In genomic region chr12:8287970-8288369, GRCm38 (mm10) we compare ENCODE assay signal across 14 mouse cellular contexts. TPM values are rescaled to one million over a fixed set of nuclear protein-coding genes. Genes with fewer than 3 reads are reported as not detected.
DNase-seq lines count a peak whose midpoint lies in the region; ATAC-seq and TF ChIP-seq lines count a peak whose summit lies in the region.
"Had no signal": no experiment of that assay in that cellular context is flagged by ENCODE, and none has a peak within 500 bp of the region (broad histone marks: within the 10 kb centered on the region; RNA-seq: fewer than 3 reads in every experiment).

No protein-coding gene starts in this region.

- H3K4me2 ChIP-seq in liver, embryonic 11.5 days, result no peak overlapping the region
- no peak overlapping the region for H3K4me2 ChIP-seq in midbrain, embryonic 13.5 days (replicated peaks)
- H3K4me2 ChIP-seq: intestine, embryonic 15.5 days; lung, embryonic 15.5 days had no signal

- H3K27me3 ChIP-seq in liver, adult 2 months (ENCODE audit: control insufficient read depth, insufficient read depth, low read length), result no peaks in the 10 kb centered on the region
- H3K27me3 ChIP-seq in liver, embryonic 11.5 days (replicated peaks; ENCODE audit: control insufficient read depth, insufficient read depth, low read length), result no peaks in the 10 kb centered on the region; the same call in 1 of the 2 replicates
- no peaks in the 10 kb centered on the region for H3K27me3 ChIP-seq in MEL (ENCODE audit: control insufficient read depth in 1 of 2, insufficient read depth in 2 of 2, low read length in 2 of 2)
- H3K27me3 ChIP-seq in midbrain, embryonic 13.5 days, result no peaks in the 10 kb centered on the region; the same call in 1 of the 2 replicates
- H3K27me3 ChIP-seq: intestine, embryonic 15.5 days; lung, embryonic 15.5 days had no signal

- ATAC-seq in liver, embryonic 11.5 days (replicated peaks; ENCODE audit: low FRiP score), result no peak
- no peak for ATAC-seq in midbrain, embryonic 13.5 days
- ATAC-seq: intestine, embryonic 15.5 days had no signal

- no peaks in the 10 kb centered on the region for H3K79me2 ChIP-seq in liver, adult 2 months (ENCODE audit: control insufficient read depth, insufficient read depth, low read length)
- H3K79me2 ChIP-seq in MEL (ENCODE audit: control insufficient read depth, insufficient read depth, low read length, poor library complexity), result no peaks in the 10 kb centered on the region

- no peak for TF ChIP-seq EP300 in MEL (IDR thresholded peaks at IDR 0.05; ENCODE audit: low read depth in 1 of 2, low read length in 2 of 2)

- no peak overlapping the region for H3K9ac ChIP-seq in liver, adult 2 months (ENCODE audit: low read depth, low read length)
- no peak overlapping the region for H3K9ac ChIP-seq in liver, embryonic 11.5 days (ENCODE audit: low read depth, low read length)
- H3K9ac ChIP-seq in MEL (ENCODE audit: control insufficient read depth, low read depth, low read length, poor library complexity, severe bottlenecking), result no peak overlapping the region
- no peak overlapping the region for H3K9ac ChIP-seq in midbrain, embryonic 13.5 days (replicated peaks)
- H3K9ac ChIP-seq: intestine, embryonic 15.5 days; lung, embryonic 15.5 days had no signal

- TF ChIP-seq POLR2A in liver, adult 2 months (IDR thresholded peaks at IDR 0.05; ENCODE audit: extremely low read depth, insufficient read depth, low read length), result no peak
- no peak for TF ChIP-seq POLR2A in MEL (IDR thresholded peaks at IDR 0.05; ENCODE audit: control insufficient read depth in 1 of 2, insufficient read depth in 1 of 2, low read depth in 1 of 2, low read length in 2 of 2, poor library complexity in 1 of 2)

- no peak overlapping the region for H3K27ac ChIP-seq in gastrocnemius, adult 2 months
- H3K27ac ChIP-seq in liver, adult 2 months (replicated peaks; ENCODE audit: insufficient read depth, low read depth, low read length), result no peak overlapping the region
- no peak overlapping the region for H3K27ac ChIP-seq in liver, embryonic 11.5 days (ENCODE audit: low read depth, low read length)
- H3K27ac ChIP-seq in MEL (ENCODE audit: control insufficient read depth, low read depth, low read length), result no peak overlapping the region
- H3K27ac ChIP-seq in midbrain, embryonic 13.5 days, result no peak overlapping the region
- H3K27ac ChIP-seq: intestine, embryonic 15.5 days; lung, embryonic 15.5 days had no signal

- H3K9me3 ChIP-seq in liver, embryonic 11.5 days (ENCODE audit: control insufficient read depth, low read length), result no peaks in the 10 kb centered on the region
- no peaks in the 10 kb centered on the region for H3K9me3 ChIP-seq in MEL (replicated peaks; ENCODE audit: insufficient read depth, low read length)
- no peaks in the 10 kb centered on the region for H3K9me3 ChIP-seq in midbrain, embryonic 13.5 days
- H3K9me3 ChIP-seq: intestine, embryonic 15.5 days; lung, embryonic 15.5 days had no signal

- no peak overlapping the region for H3K4me3 ChIP-seq in gastrocnemius, adult 2 months
- no peak overlapping the region for H3K4me3 ChIP-seq in liver, adult 2 months (ENCODE audit: insufficient read depth, low read depth, low read length)
- no peak overlapping the region for H3K4me3 ChIP-seq in liver, embryonic 11.5 days (ENCODE audit: low read depth, low read length)
- no peak overlapping the region for H3K4me3 ChIP-seq in MEL (ENCODE audit: control insufficient read depth in 1 of 2, insufficient read depth in 1 of 2, low read depth in 2 of 2, low read length in 2 of 2)
- no peak overlapping the region for H3K4me3 ChIP-seq in midbrain, embryonic 13.5 days (replicated peaks)
- H3K4me3 ChIP-seq: intestine, embryonic 15.5 days; lung, embryonic 15.5 days had no signal

- peak; percentile 44 for TF ChIP-seq RAD21 in MEL (IDR thresholded peaks at IDR 0.05; ENCODE audit: low read depth, low read length)

- DNase-seq in gastrocnemius, adult 2 months, result no peak
- DNase-seq in gastrocnemius, postnatal 4 days (ENCODE audit: low spot score in 2 of 2), result no peak
- DNase-seq in liver, adult 2 months (ENCODE audit: extremely low read depth, low read depth, low spot score), result no peak
- DNase-seq in liver, embryonic 11.5 days (ENCODE audit: low spot score), result no peak
- DNase-seq in 3T3-L1 (ENCODE audit: low read depth, low spot score), result peak; percentile 38
- peak; percentile 44 for DNase-seq in MEL (ENCODE audit: low read depth, low spot score)
- DNase-seq in right cerebral cortex, adult 18-20 months, result no peak
- DNase-seq: cerebellum, adult 11 months; heart, postnatal 36 days; layer of hippocampus, adult 9-11 months; midbrain, embryonic 14.5 days had no signal

- H3K4me1 ChIP-seq in liver, adult 2 months (ENCODE audit: control insufficient read depth, insufficient read depth, low read length), result no peaks in the 10 kb centered on the region
- no peaks in the 10 kb centered on the region for H3K4me1 ChIP-seq in liver, embryonic 11.5 days (replicated peaks; ENCODE audit: control insufficient read depth, insufficient read depth, low read length)
- H3K4me1 ChIP-seq in MEL (ENCODE audit: control insufficient read depth in 1 of 2, insufficient read depth in 2 of 2, low read length in 2 of 2), result no peaks in the 10 kb centered on the region
- H3K4me1 ChIP-seq in midbrain, embryonic 13.5 days (replicated peaks), result peaks cover 21% of the 10 kb centered on the region
- H3K4me1 ChIP-seq: intestine, embryonic 15.5 days; lung, embryonic 15.5 days had no signal

- 73% methylated on average over 3 of the region's 3 CpGs for WGBS in liver, adult 2 months
- 65% methylated on average over 3 of the region's 3 CpGs for WGBS in liver, embryonic 11.5 days
- 77% methylated on average over 3 of the region's 3 CpGs for WGBS in midbrain, embryonic 13.5 days

- intact Hi-C loops in gastrocnemius, adult 2 months (cut with DNase I), result no loop called here

- peaks cover 2% of the 10 kb centered on the region; the same call in 1 of the 2 replicates for H3K36me3 ChIP-seq in liver, adult 2 months (ENCODE audit: control insufficient read depth, insufficient read depth, low read length)
- H3K36me3 ChIP-seq in liver, embryonic 11.5 days (ENCODE audit: control insufficient read depth, insufficient read depth, low read length), result no peaks in the 10 kb centered on the region; the same call in 1 of the 2 replicates
- no peaks in the 10 kb centered on the region for H3K36me3 ChIP-seq in MEL (ENCODE audit: control insufficient read depth in 1 of 2, insufficient read depth in 2 of 2, low read length in 2 of 2)
- peaks cover 9% of the 10 kb centered on the region for H3K36me3 ChIP-seq in midbrain, embryonic 13.5 days
- H3K36me3 ChIP-seq: intestine, embryonic 15.5 days; lung, embryonic 15.5 days had no signal

- peak; percentile 12; the same call in 1 of the 2 replicates for TF ChIP-seq CTCF in gastrocnemius, adult 2 months (IDR thresholded peaks at IDR 0.05)
- peak; percentile 36; the same call in 1 of the 2 replicates for TF ChIP-seq CTCF in liver, adult 2 months (IDR thresholded peaks at IDR 0.05; ENCODE audit: low read depth, low read length)
- TF ChIP-seq CTCF in MEL (IDR thresholded peaks at IDR 0.05 in 2 of 3, conservative IDR thresholded peaks at IDR 0.05 in 1 of 3; ENCODE audit: control insufficient read depth in 1 of 3, insufficient read depth in 1 of 3, low read depth in 2 of 3, low read length in 3 of 3, poor library complexity in 1 of 3, severe bottlenecking in 1 of 3), result peak; percentile 5 to 59 (median 53); a peak in 4 of 6 replicates

TF ChIP-seq in MEL, 35 proteins besides CTCF, POLR2A, EP300 and RAD21:
- TF ChIP-seq CHD1 (IDR thresholded peaks at IDR 0.05; ENCODE audit: low read depth, low read length), result no peak
- TF ChIP-seq SMC3 (IDR thresholded peaks at IDR 0.05; ENCODE audit: low read depth, low read length), result peak; percentile 48

RNA-seq across cellular contexts. Expression of gene Gdf7, which starts 13.8 kb away (rescaled TPM):
- total RNA-seq in gastrocnemius, adult 2 months (2021), result not detected
- total RNA-seq in gastrocnemius, postnatal 4 days (2021), result not detected
- total RNA-seq in liver, adult 2 months (2014; rRNA removed), result not detected in 2 replicates
- not detected in 2 replicates for polyA plus RNA-seq in liver, adult 2 months (2012; rRNA removed)
- not detected in 2 replicates for polyA plus RNA-seq in liver, embryonic 11.5 days (2014; fragmentation: Nextera tagmentation; extraction: Ambion mirVana)
- not detected in 2 replicates for total RNA-seq in MEL (2012; rRNA removed)
- polyA plus RNA-seq in MEL (2012; ENCODE audit: insufficient read depth in 1 of 2, insufficient read length in 2 of 2, low read depth in 1 of 2, low replicate concordance in 2 of 2, missing spikeins in 1 of 2), result not detected
- polyA plus RNA-seq in midbrain, embryonic 13.5 days (2015; fragmentation: Nextera tagmentation; extraction: Ambion mirVana), result 0.43 and 0.58 TPM in 2 replicates
- polyA plus RNA-seq: intestine, embryonic 15.5 days; lung, embryonic 15.5 days had no signal

RNA-seq across cellular contexts. Expression of gene Hs1bp3, which starts 25.3 kb away (rescaled TPM):
- total RNA-seq in gastrocnemius, adult 2 months (2021), result 1 to 10 TPM; 6.1 to 7.7 TPM
- total RNA-seq in gastrocnemius, postnatal 4 days (2021), result 10 to 100 TPM; 10.2 to 10.4 TPM
- total RNA-seq in liver, adult 2 months (2014; rRNA removed), result 3.0 and 5.2 TPM in 2 replicates
- polyA plus RNA-seq in liver, adult 2 months (2012; rRNA removed), result 13.5 and 16.6 TPM in 2 replicates
- 8.6 and 8.8 TPM in 2 replicates for polyA plus RNA-seq in liver, embryonic 11.5 days (2014; fragmentation: Nextera tagmentation; extraction: Ambion mirVana)
- total RNA-seq in MEL (2012; rRNA removed), result 4.7 and 5.4 TPM in 2 replicates
- polyA plus RNA-seq in MEL (2012; ENCODE audit: insufficient read depth in 1 of 2, insufficient read length in 2 of 2, low read depth in 1 of 2, low replicate concordance in 2 of 2, missing spikeins in 1 of 2), result 10 to 100 TPM in 1 of 2 experiments, not detected in 1; 17.4 TPM
- 7.7 and 9.0 TPM in 2 replicates for polyA plus RNA-seq in midbrain, embryonic 13.5 days (2015; fragmentation: Nextera tagmentation; extraction: Ambion mirVana)

Comparison
In these comparisons a context has a peak if more than half of its experiments do, and no peak if none do; other contexts are left out.
1. DNase-seq: peak in 3T3-L1 (single experiment) and MEL (single experiment); none in gastrocnemius, adult 2 months (single experiment), gastrocnemius, postnatal 4 days (0 of 2), liver, adult 2 months (single experiment), liver, embryonic 11.5 days (single experiment) and right cerebral cortex, adult 18-20 months (single experiment).
2. Peak in every context shown above with its lines, with median percentiles within 50 percentile points of each other: CTCF ChIP-seq.